Mouse (Mus musculus): ENCODE measurements at regions not wholly inside any gene's neighbourhood (a gene's known extent, or its start where the extent isn't known, plus 50 kb on each side); places are given as distances from the start of the nearest gene placed in this dataset.

GRCm38 (mm10) chr1:137846857-137847256 is 328.7 kb downstream of the Ptprc start:
- TF ChIP-seq POLR2A (IDR thresholded peaks at IDR 0.05; ENCODE audit: extremely low read depth, insufficient read depth, low read length) (no peak), CTCF (IDR thresholded peaks at IDR 0.05; ENCODE audit: extremely low read depth, insufficient read depth, low read length) (no peak)

Data from cortical plate, adult 2 months (tissue).